Mouse (Mus musculus): ENCODE results near the gene Fam187b. TPM values are rescaled to one million over a fixed set of nuclear protein-coding genes. Genes with fewer than 3 reads are reported as not detected.

The Fam187b gene
- polyA plus RNA-seq, 1 experiment from 2014 or later = 1.4 TPM

DNA sequence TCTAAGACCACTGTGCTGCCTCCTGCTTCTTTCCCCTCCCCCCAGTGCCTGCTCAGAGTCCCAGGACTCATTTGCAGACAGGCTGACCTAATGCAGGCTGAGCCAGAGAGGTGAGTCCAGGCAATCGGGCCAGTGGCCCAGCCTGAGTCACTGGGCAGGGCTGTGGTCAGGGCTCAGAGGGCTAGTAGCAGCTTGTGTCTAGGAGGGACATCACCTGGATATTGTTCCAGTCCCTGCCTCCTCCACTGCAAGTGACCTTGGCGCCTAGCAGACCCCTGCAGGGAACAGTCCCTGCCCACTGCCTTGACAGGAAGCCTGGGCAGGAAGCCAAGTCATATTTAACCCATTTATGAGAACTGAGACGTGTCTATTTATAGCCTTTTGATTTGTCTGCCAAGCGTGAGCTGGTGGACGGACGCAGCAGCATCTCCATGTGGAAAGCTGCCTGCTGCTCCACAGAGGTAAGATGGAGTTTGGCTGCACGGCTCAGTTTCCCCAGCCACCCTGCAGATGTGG is 27.0 kb downstream of the Fam187b start:
- no peak for DNase-seq (ENCODE audit: low spot score)
- H3K4me3 ChIP-seq = no peak overlapping the region
- no peaks in the 10 kb centered on the region; the same call in 1 of the 2 replicates for H3K4me1 ChIP-seq (replicated peaks)
- 67% methylated on average over 7 of the region's 7 CpGs for WGBS
- peaks cover 12% of the 10 kb centered on the region for H3K9me3 ChIP-seq
- no peaks in the 10 kb centered on the region for H3K27me3 ChIP-seq (ENCODE audit: insufficient read depth, poor library complexity, severe bottlenecking)
- H3K36me3 ChIP-seq = no peaks in the 10 kb centered on the region
- H3K27ac ChIP-seq = no peak overlapping the region

DNA sequence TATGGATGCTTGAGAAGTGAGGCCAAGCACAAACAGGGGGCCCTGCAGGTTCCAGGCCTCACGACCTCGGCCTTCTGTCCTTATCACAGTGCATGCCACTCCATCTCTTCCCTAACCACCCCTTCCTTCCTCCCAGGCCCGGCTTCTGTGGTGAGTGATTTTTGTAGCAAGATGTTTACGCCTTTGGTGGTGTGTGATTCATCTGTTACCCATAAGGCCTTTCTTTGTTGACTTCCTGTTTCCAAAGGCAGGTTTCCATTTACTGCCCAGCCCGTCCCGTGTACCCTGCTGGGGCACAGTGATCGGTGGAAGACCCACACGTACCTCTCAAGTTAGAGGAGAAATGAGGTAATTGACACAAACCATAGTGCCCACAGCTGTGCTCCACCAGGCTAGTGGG is 29.1 kb downstream of the Fam187b start:
- H3K36me3 ChIP-seq = no peaks in the 10 kb centered on the region
- H3K4me3 ChIP-seq = no peak overlapping the region
- H3K9me3 ChIP-seq = no peaks in the 10 kb centered on the region
- DNase-seq (ENCODE audit: low spot score) = no peak
- no peaks in the 10 kb centered on the region; the same call in 1 of the 2 replicates for H3K4me1 ChIP-seq (replicated peaks)
- 81% methylated on average over 8 of the region's 8 CpGs for WGBS
- H3K27me3 ChIP-seq (ENCODE audit: insufficient read depth, poor library complexity, severe bottlenecking) = no peaks in the 10 kb centered on the region
- no peak overlapping the region for H3K27ac ChIP-seq

DNA sequence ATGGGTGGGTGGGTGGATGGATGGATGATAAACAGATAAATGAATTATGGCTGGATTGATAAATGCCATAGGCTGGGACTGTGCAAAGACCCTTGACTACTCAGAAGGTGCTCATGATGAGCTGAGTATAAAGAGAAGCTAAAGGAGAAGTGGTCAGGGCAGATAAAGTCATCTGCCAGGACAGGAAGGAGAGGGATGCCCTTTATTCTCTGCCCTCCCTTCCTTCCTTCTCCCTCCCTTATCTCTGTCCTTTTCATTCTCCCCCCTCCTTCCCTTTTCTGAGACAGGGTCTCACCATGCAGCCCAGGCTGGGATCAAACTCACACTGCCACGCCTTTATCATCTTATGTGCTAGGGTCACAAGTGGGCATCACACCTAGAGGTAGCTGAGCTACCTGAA is 34.2 kb downstream of the Fam187b start:
- H3K27ac ChIP-seq = no peak overlapping the region
- no peaks in the 10 kb centered on the region for H3K27me3 ChIP-seq (ENCODE audit: insufficient read depth, poor library complexity, severe bottlenecking)
- DNase-seq (ENCODE audit: low spot score) = no peak
- no peak overlapping the region for H3K4me3 ChIP-seq
- 74% methylated on average over 1 of the region's 1 CpGs for WGBS
- H3K9me3 ChIP-seq = no peaks in the 10 kb centered on the region
- no peaks in the 10 kb centered on the region for H3K36me3 ChIP-seq
- no peaks in the 10 kb centered on the region for H3K4me1 ChIP-seq (replicated peaks)

DNA sequence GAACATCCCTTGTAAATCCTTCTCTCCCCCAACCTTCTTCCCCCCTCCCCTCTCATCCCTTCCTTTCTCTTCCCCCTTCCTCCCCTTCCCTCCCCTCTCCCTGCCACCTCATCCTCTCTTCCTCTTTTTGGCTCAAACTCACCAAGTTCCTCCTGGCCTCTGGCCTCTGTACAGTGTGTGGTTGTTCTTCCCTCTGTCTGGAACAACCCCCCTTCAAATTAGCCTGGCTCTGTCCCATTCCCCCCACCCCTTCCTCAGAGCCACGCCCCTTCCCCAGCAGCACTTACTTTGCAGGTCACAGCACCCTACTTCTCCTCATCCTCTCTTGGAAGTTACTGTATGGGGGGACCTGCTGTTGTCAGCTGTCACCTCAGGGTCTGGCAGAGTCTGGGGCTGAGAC is 34.6 kb downstream of the Fam187b start:
- WGBS = 79% methylated on average over 1 of the region's 1 CpGs
- Histone ChIP-seq H3K4me1 (replicated peaks) (no peaks in the 10 kb centered on the region), H3K9me3 (no peaks in the 10 kb centered on the region), H3K27ac (no peak overlapping the region), H3K4me3 (no peak overlapping the region), H3K36me3 (no peaks in the 10 kb centered on the region), H3K27me3 (ENCODE audit: insufficient read depth, poor library complexity, severe bottlenecking) (no peaks in the 10 kb centered on the region)
- DNase-seq (ENCODE audit: low spot score) = no peak

DNA sequence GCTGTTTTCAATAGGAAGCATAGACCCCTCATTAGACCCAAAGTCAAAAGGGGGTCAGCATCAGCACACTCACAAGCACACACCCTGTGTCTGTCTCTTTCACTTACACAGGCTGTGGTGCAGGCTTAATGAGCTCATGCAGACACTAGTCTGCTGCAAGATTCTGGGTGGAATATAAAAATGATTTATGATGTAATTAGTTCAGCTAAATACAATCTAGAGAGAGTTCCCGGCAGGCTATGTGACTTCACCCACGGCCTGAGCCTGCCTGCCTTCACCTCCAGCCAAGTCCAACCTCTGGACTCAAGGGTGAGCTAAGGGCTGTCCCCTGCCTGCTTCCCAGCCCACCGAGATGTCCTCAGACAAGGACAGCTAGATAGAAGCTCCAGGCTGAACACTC is 35.3 kb downstream of the Fam187b start:
- no peak for DNase-seq (ENCODE audit: low spot score)
- Histone ChIP-seq H3K27me3 (ENCODE audit: insufficient read depth, poor library complexity, severe bottlenecking) (no peaks in the 10 kb centered on the region), H3K9me3 (no peaks in the 10 kb centered on the region), H3K36me3 (no peaks in the 10 kb centered on the region), H3K27ac (no peak overlapping the region), H3K4me3 (no peak overlapping the region), H3K4me1 (replicated peaks) (no peaks in the 10 kb centered on the region)
- WGBS = 86% methylated on average over 3 of the region's 3 CpGs

DNA sequence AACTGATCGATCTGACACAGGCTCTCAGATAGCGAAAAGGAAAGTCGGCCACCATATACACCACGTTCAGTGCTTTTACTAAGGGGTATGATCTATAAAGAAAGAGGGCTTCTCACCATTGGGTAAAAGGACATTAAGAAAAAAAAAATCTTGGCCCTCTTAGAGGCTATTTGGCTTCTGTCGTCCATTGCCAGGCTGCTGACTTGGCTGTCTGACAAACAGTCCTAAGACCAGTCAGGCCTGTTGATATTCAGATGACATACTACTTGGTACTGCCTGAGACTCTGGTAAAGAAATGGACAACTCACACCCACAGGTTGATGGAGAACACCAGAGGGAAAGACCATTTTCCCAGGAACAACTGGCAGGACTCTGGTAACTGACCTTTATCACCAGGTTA is 39.4 kb downstream of the Fam187b start:
- no peak for DNase-seq (ENCODE audit: low spot score)
- Histone ChIP-seq H3K4me1 (replicated peaks) (no peaks in the 10 kb centered on the region), H3K27me3 (ENCODE audit: insufficient read depth, poor library complexity, severe bottlenecking) (no peaks in the 10 kb centered on the region), H3K9me3 (no peaks in the 10 kb centered on the region), H3K36me3 (no peaks in the 10 kb centered on the region), H3K4me3 (no peak overlapping the region), H3K27ac (no peak overlapping the region)
- 92% methylated on average over 5 of the region's 5 CpGs for WGBS

DNA sequence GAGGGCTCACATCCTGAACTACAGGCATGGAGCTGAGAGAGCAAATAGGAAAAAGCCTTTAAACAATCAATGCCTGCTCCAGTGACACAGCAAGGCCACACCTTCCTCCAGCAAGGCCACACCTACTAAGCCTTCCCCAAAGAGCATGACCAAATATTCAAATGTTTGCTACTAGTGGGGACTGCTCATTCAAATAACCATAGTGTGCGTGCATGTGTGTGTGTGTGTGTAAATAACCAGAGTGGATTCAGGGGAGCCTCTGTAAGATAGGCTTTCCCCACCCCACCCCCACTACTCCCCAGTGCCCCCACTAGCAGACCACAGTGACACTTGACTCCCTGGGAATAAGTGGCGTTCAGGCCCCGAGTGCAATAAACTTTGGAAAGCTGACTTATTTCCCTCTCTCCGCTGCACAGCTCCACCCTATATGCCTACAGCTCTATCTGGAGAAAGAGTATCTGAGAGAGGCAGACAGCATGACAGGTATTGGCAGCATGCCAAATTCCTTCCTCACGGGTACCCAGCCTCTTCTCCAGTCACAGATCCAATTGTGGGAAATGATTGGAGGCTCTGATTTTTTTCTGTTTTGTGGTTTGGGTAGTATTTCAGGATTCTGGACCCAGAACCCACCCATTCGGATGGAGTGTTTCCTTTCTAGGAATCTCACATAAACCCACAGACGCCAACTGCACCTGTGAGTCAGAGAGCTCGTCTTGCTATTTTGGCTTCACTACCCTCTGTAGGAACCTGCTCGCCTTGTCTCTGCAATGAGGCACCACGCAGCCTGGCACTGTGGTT is 43.7 kb downstream of the Fam187b start:
- Histone ChIP-seq H3K4me1 (replicated peaks) (no peaks in the 10 kb centered on the region), H3K27ac (no peak overlapping the region), H3K36me3 (no peaks in the 10 kb centered on the region), H3K27me3 (ENCODE audit: insufficient read depth, poor library complexity, severe bottlenecking) (no peaks in the 10 kb centered on the region), H3K4me3 (no peak overlapping the region), H3K9me3 (no peaks in the 10 kb centered on the region)
- 78% methylated on average over 10 of the region's 10 CpGs for WGBS
- DNase-seq (ENCODE audit: low spot score) = no peak

DNA sequence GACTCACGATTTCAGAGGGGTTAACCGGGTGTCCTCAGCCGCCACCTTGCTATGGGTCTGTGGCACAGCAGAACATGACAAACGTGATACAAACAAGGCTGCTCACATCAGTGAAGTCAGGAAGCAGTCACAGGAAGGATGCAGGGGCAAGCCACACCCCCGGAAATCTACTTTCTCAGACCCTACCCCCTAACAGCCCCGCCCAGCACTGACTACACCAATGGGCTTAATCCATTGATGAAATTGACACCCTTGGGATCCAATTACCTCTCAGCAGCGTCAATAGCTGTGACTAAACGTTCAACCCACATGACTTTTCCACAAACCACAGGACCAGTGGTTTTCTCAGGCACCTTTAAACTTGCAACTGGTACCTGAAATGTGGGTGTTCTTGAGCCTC is 55.0 kb downstream of the Fam187b start:
- DNase-seq (ENCODE audit: low spot score) = no peak
- Histone ChIP-seq H3K36me3 (no peaks in the 10 kb centered on the region), H3K9me3 (no peaks in the 10 kb centered on the region), H3K4me3 (no peak overlapping the region), H3K4me1 (replicated peaks) (no peaks in the 10 kb centered on the region), H3K27me3 (ENCODE audit: insufficient read depth, poor library complexity, severe bottlenecking) (no peaks in the 10 kb centered on the region), H3K27ac (no peak overlapping the region)
- WGBS = 74% methylated on average over 8 of the region's 8 CpGs

DNA sequence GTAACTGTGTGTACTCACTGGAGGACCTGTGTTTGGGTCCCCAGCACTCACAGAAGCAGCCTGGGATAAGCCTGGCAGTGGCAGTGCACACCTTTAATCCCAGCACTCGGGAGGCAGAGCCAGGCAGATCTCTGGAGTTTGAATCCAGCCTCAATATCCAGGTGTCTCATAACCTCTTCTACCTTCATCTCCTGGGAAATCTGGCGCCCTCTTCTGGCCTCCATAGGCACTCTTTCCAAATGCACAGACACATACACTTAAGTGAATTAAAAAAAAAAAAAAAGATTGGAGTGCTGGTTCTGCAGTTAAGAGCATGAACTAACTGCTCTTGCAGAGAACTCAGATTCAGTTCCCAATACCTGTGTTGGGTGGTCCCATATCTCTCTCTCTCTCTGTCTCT is 57.1 kb downstream of the Fam187b start:
- H3K27ac ChIP-seq = no peak overlapping the region
- no peak overlapping the region for H3K4me3 ChIP-seq
- no peaks in the 10 kb centered on the region for H3K9me3 ChIP-seq
- DNase-seq (ENCODE audit: low spot score) = no peak
- 74% methylated on average over 2 of the region's 2 CpGs for WGBS
- no peaks in the 10 kb centered on the region for H3K36me3 ChIP-seq
- H3K27me3 ChIP-seq (ENCODE audit: insufficient read depth, poor library complexity, severe bottlenecking) = no peaks in the 10 kb centered on the region
- H3K4me1 ChIP-seq (replicated peaks) = no peaks in the 10 kb centered on the region

DNA sequence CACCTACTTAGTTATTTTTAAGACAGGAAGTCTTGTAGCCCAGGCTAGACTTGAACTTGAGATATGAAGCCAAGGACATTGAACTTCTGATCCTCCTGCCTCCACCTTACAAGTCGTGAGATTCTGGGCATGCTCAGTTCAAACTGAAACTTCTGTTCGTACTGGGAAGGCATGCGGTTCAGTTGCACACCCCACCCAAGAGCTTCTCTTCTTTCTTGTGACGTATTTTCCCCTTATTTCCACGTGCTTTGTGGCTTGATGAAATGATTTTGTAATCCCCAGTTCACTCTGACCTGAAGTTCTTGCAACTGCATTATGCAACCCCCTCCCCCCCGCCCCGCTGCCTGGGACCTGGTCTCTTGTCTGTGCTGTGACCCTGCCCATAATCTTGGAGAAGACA is 58.1 kb downstream of the Fam187b start:
- H3K9me3 ChIP-seq = no peaks in the 10 kb centered on the region
- no peak for DNase-seq (ENCODE audit: low spot score)
- H3K4me1 ChIP-seq (replicated peaks) = no peaks in the 10 kb centered on the region
- WGBS = 89% methylated on average over 7 of the region's 7 CpGs
- H3K36me3 ChIP-seq = no peaks in the 10 kb centered on the region
- no peak overlapping the region for H3K27ac ChIP-seq
- H3K4me3 ChIP-seq = no peak overlapping the region
- H3K27me3 ChIP-seq (ENCODE audit: insufficient read depth, poor library complexity, severe bottlenecking) = no peaks in the 10 kb centered on the region

DNA sequence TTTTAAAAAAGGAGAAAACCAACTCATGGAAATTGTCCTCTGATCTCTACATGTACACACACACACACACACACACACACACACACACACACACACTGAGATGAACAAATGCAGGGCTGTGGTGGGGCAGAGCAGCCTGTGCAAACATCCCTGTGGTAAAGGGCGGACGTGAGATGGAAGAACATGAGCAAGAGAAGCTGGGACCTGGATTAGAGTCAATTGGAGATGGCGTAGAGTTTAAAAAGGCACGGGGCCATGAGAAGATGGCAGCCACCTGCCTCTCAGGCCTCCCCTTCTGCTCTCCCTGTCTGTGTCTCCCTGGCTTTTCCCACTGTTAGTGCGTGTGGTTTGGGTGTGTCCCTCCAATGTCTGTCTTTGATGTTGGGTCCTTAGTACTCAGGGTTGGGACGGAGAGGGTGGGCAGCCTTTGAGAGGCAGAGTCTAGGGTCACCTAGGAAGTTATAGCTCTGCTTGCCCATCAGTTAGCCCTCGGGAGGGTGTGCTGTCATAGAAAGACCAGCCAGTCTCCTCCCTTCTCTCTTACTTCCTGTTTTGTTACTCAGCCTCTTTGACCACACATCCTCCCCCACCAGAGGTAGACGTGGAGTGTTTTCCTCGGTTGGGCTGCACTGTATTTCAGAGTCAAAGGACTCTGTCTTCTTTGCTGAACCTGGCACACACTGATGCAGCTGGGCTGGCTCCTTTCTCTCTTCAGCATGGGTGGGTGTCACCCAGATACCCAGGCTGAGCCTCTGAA is 60.0 kb downstream of the Fam187b start:
- H3K9me3 ChIP-seq = no peaks in the 10 kb centered on the region
- no peaks in the 10 kb centered on the region for H3K4me1 ChIP-seq (replicated peaks)
- no peaks in the 10 kb centered on the region for H3K36me3 ChIP-seq
- no peaks in the 10 kb centered on the region for H3K27me3 ChIP-seq (ENCODE audit: insufficient read depth, poor library complexity, severe bottlenecking)
- WGBS = 80% methylated on average over 9 of the region's 9 CpGs
- H3K4me3 ChIP-seq = no peak overlapping the region
- no peak for DNase-seq (ENCODE audit: low spot score)
- H3K27ac ChIP-seq = no peak overlapping the region

DNA sequence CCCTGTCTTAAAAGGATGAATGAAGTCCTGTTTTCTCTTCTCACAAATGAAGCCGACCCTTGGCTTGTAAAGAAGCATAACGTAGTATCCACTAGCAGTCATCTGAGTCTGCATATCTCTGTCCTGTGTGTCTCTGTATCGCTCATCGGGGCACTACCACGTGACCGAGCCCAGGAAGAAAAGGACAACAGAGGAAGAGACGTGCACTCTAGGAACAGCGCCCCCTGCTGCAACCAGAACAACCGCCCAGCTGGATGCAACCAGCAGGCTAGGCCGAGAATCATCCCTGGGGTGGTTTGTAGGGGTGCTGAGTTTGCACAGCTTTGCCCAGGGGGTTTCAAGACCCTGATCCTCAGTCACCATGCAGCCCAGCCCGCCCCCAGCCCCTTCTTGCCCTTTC is 61.2 kb downstream of the Fam187b start:
- DNase-seq (ENCODE audit: low spot score) = no peak
- Histone ChIP-seq H3K36me3 (no peaks in the 10 kb centered on the region), H3K9me3 (no peaks in the 10 kb centered on the region), H3K4me3 (no peak overlapping the region), H3K27ac (no peak overlapping the region), H3K4me1 (replicated peaks) (no peaks in the 10 kb centered on the region), H3K27me3 (ENCODE audit: insufficient read depth, poor library complexity, severe bottlenecking) (no peaks in the 10 kb centered on the region)
- 63% methylated on average over 11 of the region's 11 CpGs for WGBS

DNA sequence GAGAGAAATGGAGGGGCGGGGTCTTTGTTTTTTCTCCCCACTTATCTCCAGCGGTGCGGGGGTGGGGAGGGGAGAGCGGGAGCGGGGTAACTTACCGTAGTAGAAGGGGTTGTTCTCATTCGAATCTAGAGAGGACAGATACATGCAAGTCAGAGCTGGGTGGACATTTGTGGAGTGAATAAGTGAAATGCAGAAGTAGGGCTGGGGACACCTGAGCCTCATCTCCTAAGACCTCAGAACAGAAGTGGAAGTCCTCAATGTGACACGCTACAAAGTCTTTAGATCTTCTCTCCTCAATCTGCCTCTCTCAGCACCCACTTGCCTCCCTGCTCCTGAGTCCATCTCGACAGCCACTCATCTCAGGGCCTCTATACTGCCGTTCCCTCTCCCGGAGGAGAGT is 61.7 kb downstream of the Fam187b start:
- 86% methylated on average over 11 of the region's 11 CpGs for WGBS
- Histone ChIP-seq H3K36me3 (no peaks in the 10 kb centered on the region), H3K9me3 (no peaks in the 10 kb centered on the region), H3K4me1 (replicated peaks) (no peaks in the 10 kb centered on the region), H3K27me3 (ENCODE audit: insufficient read depth, poor library complexity, severe bottlenecking) (peaks cover 2% of the 10 kb centered on the region), H3K27ac (no peak overlapping the region), H3K4me3 (no peak overlapping the region)
- no peak for DNase-seq (ENCODE audit: low spot score)
